Mouse (Mus musculus) kidney, embryonic 15.5 days (tissue): ENCODE data around the gene Osbpl10. TPM values are rescaled to one million over a fixed set of nuclear protein-coding genes. Genes with fewer than 3 reads are reported as not detected.

Source experiments
- ATAC-seq: fragments of 200-750 bp; cut with Nextera tagmentation; replicated peaks from 2 replicates; pipeline ENCODE4 v1.8.0; 2017; ENCODE audit warnings: moderate TSS enrichment; ENCODE audit not compliant: low FRiP score
- H3K27ac ChIP-seq: fragments of 300-500 bp; sonication (generic); 2 replicates; pipeline ENCODE4 v1.5.1; 2015; ENCODE audit warnings: mild to moderate bottlenecking, inconsistent platforms
- H3K27me3 ChIP-seq: fragments of 300-500 bp; sonication (generic); 2 replicates; pipeline ENCODE4 v1.6.1; 2015; ENCODE audit warnings: inconsistent platforms
- H3K36me3 ChIP-seq: fragments of 300-500 bp; sonication (generic); 2 replicates; pipeline ENCODE4 v1.6.1; 2015; ENCODE audit warnings: inconsistent platforms
- H3K4me1 ChIP-seq: fragments of 300-500 bp; sonication (generic); 2 replicates; pipeline ENCODE4 v1.6.1; 2015; ENCODE audit warnings: inconsistent platforms
- H3K4me2 ChIP-seq: fragments of 300-500 bp; sonication (generic); 2 replicates; pipeline ENCODE4 v1.6.1; 2015; ENCODE audit warnings: moderate library complexity, mild to moderate bottlenecking, inconsistent platforms
- H3K4me3 ChIP-seq: fragments of 300-500 bp; sonication (generic); replicated peaks from 2 replicates; pipeline ENCODE4 v1.5.1; 2015; ENCODE audit warnings: mild to moderate bottlenecking, inconsistent platforms
- H3K9ac ChIP-seq: fragments of 300-500 bp; sonication (generic); 2 replicates; pipeline ENCODE4 v1.6.1; 2015; ENCODE audit warnings: mild to moderate bottlenecking, inconsistent platforms
- H3K9me3 ChIP-seq: fragments of 300-500 bp; sonication (generic); replicated peaks from 2 replicates; pipeline ENCODE4 v1.6.1; 2016; ENCODE audit warnings: inconsistent platforms
- WGBS: fragments of 180-500 bp; shearing (Covaris S2); methylation state at CpG from one replicate; pipeline ENCODE4 v1.1.7; 2015; ENCODE audit warnings: mixed read lengths; 5-methylcytosine and 5-hydroxymethylcytosine counted together
- polyA plus RNA-seq: library from polyadenylated mRNA; unstranded; fragments of >200 nt; fragmentation: Nextera tagmentation; extraction: Ambion mirVana; gene quantifications from 2 replicates; pipeline ENCODE4 v1.2.1, GENCODE M21; 2015

The Osbpl10 gene
- 2.3 and 3.1 TPM in 2 replicates for polyA plus RNA-seq

GRCm38 (mm10) chr9:114978281-114979111 lies at the start of gene Osbpl10:
Gene Osbpl10, plus strand, starts transcription at chr9:114978569.
- WGBS: under 1% methylated on average over 62 of the region's 86 CpGs
- peaks cover 23% of the 10 kb centered on the region for H3K4me1 ChIP-seq
- peak within 1 kb of the TSS; percentile 80 for H3K9ac ChIP-seq
- H3K27ac ChIP-seq: peak within 1 kb of the TSS; percentile 90
- peak within 1 kb of the TSS; percentile 93 for H3K4me2 ChIP-seq
- no peaks in the 10 kb centered on the region for H3K9me3 ChIP-seq
- H3K4me3 ChIP-seq: peak within 1 kb of the TSS; percentile 82
- peak; percentile 82 for ATAC-seq
- no peaks in the 10 kb centered on the region for H3K36me3 ChIP-seq
- peaks cover 15% of the 10 kb centered on the region for H3K27me3 ChIP-seq

DNA sequence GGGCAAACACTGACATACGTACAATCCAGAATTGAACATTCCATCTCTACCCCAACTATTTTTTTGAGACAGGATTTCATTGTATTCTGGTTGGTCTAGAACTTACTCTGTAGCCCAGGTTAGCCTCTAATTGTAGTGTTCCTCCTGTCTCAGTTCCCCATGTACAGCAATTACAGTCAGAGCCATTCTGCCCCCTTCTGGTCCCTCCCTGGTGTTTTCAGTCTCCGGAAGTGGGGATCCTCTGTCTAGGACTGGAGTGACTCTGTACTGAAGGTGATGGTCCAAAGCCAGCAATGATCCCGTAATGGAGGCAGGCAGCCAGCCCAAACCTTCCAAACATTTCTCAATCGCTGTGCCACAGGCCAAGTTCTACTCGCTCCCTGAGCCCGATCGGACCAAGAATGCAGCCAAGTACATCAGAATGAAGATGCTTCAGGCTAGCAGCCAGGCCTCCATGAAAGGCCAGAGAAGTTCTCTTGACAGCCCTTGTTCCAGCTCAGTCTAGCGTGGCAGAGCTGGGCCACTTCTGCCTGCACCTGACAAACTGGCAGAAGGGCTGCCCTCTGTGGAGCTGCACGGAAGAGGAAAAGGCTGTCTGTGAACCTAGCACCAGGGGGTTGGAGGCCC lies 47.8 kb upstream of the Osbpl10 start:
- Histone ChIP-seq H3K4me3 (no peak overlapping the region), H3K27ac (peak overlapping the region; percentile 37; the same call in 1 of the 2 replicates), H3K9me3 (no peaks in the 10 kb centered on the region), H3K4me1 (peaks cover 28% of the 10 kb centered on the region), H3K36me3 (no peaks in the 10 kb centered on the region), H3K9ac (no peak overlapping the region), H3K27me3 (no peaks in the 10 kb centered on the region), H3K4me2 (no peak overlapping the region)
- WGBS: 76% methylated on average over 9 of the region's 9 CpGs
- no peak for ATAC-seq

- WGBS: 19% methylated on average over 13 of the region's 13 CpGs
- no peak for ATAC-seq
- H3K27me3 ChIP-seq: no peaks in the 10 kb centered on the region
- no peak overlapping the region for H3K27ac ChIP-seq
- no peaks in the 10 kb centered on the region for H3K9me3 ChIP-seq
- H3K4me3 ChIP-seq: peak overlapping the region; percentile 75
- H3K4me2 ChIP-seq: peak overlapping the region; percentile 96
- H3K9ac ChIP-seq: peak overlapping the region; percentile 77
- H3K36me3 ChIP-seq: no peaks in the 10 kb centered on the region
- H3K4me1 ChIP-seq: peaks cover 20% of the 10 kb centered on the region
Observed at GRCm38 (mm10) chr9:114932607-114933006, 45.8 kb upstream of the Osbpl10 start.

DNA sequence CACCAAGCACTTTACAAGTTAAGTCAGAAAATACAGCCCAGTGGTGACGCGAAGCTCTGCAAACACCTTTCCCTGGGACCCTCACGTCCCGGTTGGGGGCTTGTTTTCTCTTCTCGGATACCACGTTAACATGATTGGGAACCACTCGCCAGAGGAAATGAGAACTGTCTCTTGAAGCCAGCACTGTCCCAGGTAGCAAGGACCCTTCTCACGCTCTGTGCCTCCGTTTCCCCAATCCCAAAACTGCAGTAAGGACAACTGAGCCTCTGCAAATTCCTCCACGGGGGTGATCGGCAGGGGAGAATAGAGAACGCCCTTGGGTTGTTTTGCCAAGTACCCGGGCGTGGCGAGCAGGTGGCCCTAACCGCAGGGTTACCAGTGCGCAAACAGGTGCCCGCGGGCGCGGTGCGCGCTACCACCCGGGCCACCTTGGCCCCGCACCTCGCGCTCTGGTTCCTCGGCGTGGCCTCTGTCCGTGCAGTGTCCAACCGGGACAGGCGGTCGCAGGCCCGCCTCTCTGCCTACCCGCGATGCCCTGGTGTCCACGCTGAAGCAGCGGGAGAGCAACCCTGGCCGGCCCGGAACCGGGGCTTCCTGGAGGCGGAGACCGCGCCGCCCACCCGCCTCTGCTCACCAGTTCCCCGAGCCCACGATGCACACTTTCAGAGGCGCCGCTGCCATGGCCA lies 45.2 kb upstream of the Osbpl10 start:
- H3K4me1 ChIP-seq: peaks cover 20% of the 10 kb centered on the region
- H3K9me3 ChIP-seq: no peaks in the 10 kb centered on the region
- ATAC-seq: peak; percentile 54
- H3K4me3 ChIP-seq: peak overlapping the region; percentile 75
- WGBS: under 1% methylated on average over 50 of the region's 50 CpGs
- no peaks in the 10 kb centered on the region for H3K36me3 ChIP-seq
- H3K4me2 ChIP-seq: peak overlapping the region; percentile 96
- no peaks in the 10 kb centered on the region for H3K27me3 ChIP-seq
- H3K27ac ChIP-seq: peak overlapping the region; percentile 91
- peak overlapping the region; percentile 77 for H3K9ac ChIP-seq

- ATAC-seq: peak; percentile 98
- peak within 1 kb of the TSS; percentile 96 for H3K4me2 ChIP-seq
- H3K9ac ChIP-seq: peak within 1 kb of the TSS; percentile 77
- H3K4me1 ChIP-seq: peaks cover 20% of the 10 kb centered on the region
- 0% methylated on average over 30 of the region's 30 CpGs for WGBS
- peak within 1 kb of the TSS; percentile 75 for H3K4me3 ChIP-seq
- peak within 1 kb of the TSS; percentile 91 for H3K27ac ChIP-seq
- H3K9me3 ChIP-seq: no peaks in the 10 kb centered on the region
- no peaks in the 10 kb centered on the region for H3K36me3 ChIP-seq
- no peaks in the 10 kb centered on the region for H3K27me3 ChIP-seq
Observed at GRCm38 (mm10) chr9:114933723-114934171, 44.6 kb upstream of the Osbpl10 start, which contains the start of gene Gpd1l. Gene Gpd1l, minus strand, starts transcription at chr9:114933987.

DNA sequence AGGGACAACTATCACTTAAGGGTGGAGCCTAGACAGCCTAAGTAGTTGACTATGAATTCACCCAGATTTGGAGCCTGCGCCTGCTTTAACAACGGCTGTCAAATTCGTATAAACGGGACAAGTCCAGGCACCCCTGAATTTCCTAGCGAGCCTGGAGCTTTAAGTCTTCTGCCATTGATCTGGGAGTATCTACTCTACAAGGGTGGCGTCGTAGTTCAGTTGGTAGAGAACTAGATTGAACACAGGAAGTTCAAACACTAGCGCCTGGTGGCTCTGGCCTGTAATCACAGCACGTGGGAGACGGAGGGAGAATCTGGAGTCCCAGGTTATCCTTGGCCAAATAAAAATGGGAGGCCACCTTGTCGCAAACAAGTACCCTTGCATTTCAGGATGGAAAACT lies 44.1 kb upstream of the Osbpl10 start:
- no peak for ATAC-seq
- WGBS: 64% methylated on average over 11 of the region's 11 CpGs
- Histone ChIP-seq H3K27me3 (no peaks in the 10 kb centered on the region), H3K36me3 (no peaks in the 10 kb centered on the region), H3K9ac (no peak overlapping the region), H3K9me3 (no peaks in the 10 kb centered on the region), H3K4me1 (peaks cover 20% of the 10 kb centered on the region), H3K27ac (0 out of 2 replicates have a peak overlapping the region, but pooled peaks have one; percentile 91), H3K4me3 (peak overlapping the region; percentile 75), H3K4me2 (peak overlapping the region; percentile 96)

GRCm38 (mm10) chr9:114935321-114935720 lies 43.0 kb upstream of the Osbpl10 start:
- Histone ChIP-seq H3K4me2 (no peak overlapping the region), H3K9me3 (no peaks in the 10 kb centered on the region), H3K4me1 (peaks cover 20% of the 10 kb centered on the region), H3K27me3 (no peaks in the 10 kb centered on the region), H3K9ac (no peak overlapping the region), H3K27ac (no peak overlapping the region), H3K36me3 (no peaks in the 10 kb centered on the region), H3K4me3 (no peak overlapping the region)
- 87% methylated on average over 4 of the region's 4 CpGs for WGBS
- no peak for ATAC-seq

GRCm38 (mm10) chr9:114936687-114937086 lies 41.7 kb upstream of the Osbpl10 start:
- no peak for ATAC-seq
- H3K4me3 ChIP-seq: no peak overlapping the region
- no peak overlapping the region for H3K27ac ChIP-seq
- H3K36me3 ChIP-seq: no peaks in the 10 kb centered on the region
- H3K4me2 ChIP-seq: no peak overlapping the region
- H3K27me3 ChIP-seq: no peaks in the 10 kb centered on the region
- no peak overlapping the region for H3K9ac ChIP-seq
- WGBS: 84% methylated on average over 2 of the region's 2 CpGs
- H3K9me3 ChIP-seq: no peaks in the 10 kb centered on the region; the same call in 1 of the 2 replicates
- H3K4me1 ChIP-seq: peaks cover 20% of the 10 kb centered on the region

DNA sequence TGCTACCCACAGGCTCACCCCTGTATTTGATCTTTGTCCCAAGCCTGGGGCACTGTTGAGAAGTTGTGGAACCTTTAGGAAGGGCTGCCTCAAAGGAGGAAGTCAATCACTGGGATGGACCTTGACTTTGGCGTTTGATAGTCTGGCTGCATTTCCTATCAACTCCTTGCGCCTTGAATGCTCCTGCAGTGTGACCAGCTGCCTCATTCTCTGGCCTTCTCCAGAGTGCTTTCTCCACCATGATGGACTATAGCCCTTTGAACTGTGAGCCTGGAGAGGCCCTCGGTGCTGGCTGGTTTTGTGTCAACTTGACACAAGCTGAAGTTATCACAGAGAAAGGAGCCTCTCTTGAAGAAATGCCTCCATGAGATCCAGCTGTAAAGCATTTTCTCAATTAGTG lies 33.7 kb upstream of the Osbpl10 start:
- Histone ChIP-seq H3K27ac (no peak overlapping the region), H3K9ac (no peak overlapping the region), H3K36me3 (no peaks in the 10 kb centered on the region), H3K4me2 (no peak overlapping the region), H3K4me1 (peaks cover 11% of the 10 kb centered on the region), H3K9me3 (no peaks in the 10 kb centered on the region; the same call in 1 of the 2 replicates), H3K27me3 (no peaks in the 10 kb centered on the region), H3K4me3 (no peak overlapping the region)
- WGBS: 90% methylated on average over 3 of the region's 3 CpGs
- no peak for ATAC-seq

DNA sequence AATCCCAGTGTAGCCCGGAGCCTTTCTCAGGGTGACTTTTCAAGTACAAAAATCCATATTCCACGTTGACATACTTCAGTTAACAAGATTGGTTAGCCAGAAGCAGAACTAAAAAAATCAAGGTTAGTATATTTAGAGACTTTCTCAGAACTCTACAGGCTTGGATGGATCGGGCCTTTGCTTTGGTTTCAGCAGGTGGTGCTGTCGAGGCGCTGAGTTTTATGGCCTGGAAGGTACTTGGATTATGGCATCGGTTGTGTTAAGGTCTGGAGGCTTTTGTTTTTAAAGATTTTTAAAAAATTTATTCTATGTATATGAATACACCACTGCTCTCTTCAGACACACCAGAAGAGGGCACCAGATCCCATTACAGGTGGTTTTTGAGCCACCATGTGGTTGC lies 32.8 kb upstream of the Osbpl10 start:
- 85% methylated on average over 6 of the region's 6 CpGs for WGBS

DNA sequence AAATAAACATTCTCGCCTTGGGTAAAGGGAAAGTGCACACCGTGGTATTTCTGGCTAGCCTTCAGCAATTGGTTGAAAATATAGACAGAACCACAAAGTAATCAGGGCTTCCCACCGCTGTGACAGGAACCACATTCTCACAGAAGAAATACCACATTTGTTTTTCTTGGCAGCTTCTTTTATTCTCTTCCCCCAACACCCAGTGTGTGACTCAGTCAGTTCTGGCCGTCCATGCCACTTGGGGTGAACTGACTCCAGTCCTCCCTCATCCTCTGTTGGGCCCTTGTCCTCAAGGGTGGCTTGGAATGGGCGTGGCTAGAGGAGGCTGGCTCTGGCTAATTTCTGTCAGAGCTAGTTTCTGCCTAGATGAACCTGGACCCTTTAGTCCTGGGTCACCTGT lies 30.0 kb upstream of the Osbpl10 start:
- Histone ChIP-seq H3K4me3 (no peak overlapping the region), H3K9me3 (no peaks in the 10 kb centered on the region), H3K9ac (no peak overlapping the region), H3K36me3 (no peaks in the 10 kb centered on the region), H3K4me1 (peaks cover 20% of the 10 kb centered on the region), H3K4me2 (no peak overlapping the region), H3K27me3 (no peaks in the 10 kb centered on the region), H3K27ac (peak overlapping the region; percentile 32; the same call in 1 of the 2 replicates)
- ATAC-seq: no peak; the same call in 1 of the 2 replicates
- WGBS: 47% methylated on average over 5 of the region's 5 CpGs

More for the DNA sequence above, 32.8 kb upstream of the Osbpl10 start:
- no peak overlapping the region for H3K4me2 ChIP-seq
- H3K4me1 ChIP-seq: peaks cover 17% of the 10 kb centered on the region
- no peaks in the 10 kb centered on the region for H3K27me3 ChIP-seq
- H3K27ac ChIP-seq: no peak overlapping the region
- H3K9ac ChIP-seq: no peak overlapping the region
- no peak for ATAC-seq
- H3K4me3 ChIP-seq: no peak overlapping the region
- no peaks in the 10 kb centered on the region for H3K36me3 ChIP-seq
- H3K9me3 ChIP-seq: no peaks in the 10 kb centered on the region; the same call in 1 of the 2 replicates
